Mouse (Mus musculus) olfactory bulb, adult 2 months (tissue): Measurements from ENCODE around the gene Mn1. TPM values are rescaled to one million over a fixed set of nuclear protein-coding genes. Genes with fewer than 3 reads are reported as not detected.

Source experiments
- H3K27ac ChIP-seq: fragments of 200-500 bp; 2 replicates; pipeline ENCODE4 v1.5.1; 2012; ENCODE audit warnings: low read depth, low read length; ENCODE audit not compliant: insufficient read depth
- H3K4me1 ChIP-seq: fragments of 200-500 bp; 2 replicates; pipeline ENCODE4 v1.6.1; 2012; ENCODE audit warnings: low read length; ENCODE audit not compliant: control insufficient read depth, insufficient read depth
- H3K4me3 ChIP-seq: fragments of 200-500 bp; 2 replicates; pipeline ENCODE4 v1.5.1; 2012; ENCODE audit warnings: mild to moderate bottlenecking, low read depth, low read length, moderate library complexity; ENCODE audit not compliant: insufficient read depth
- CTCF ChIP-seq: fragments of 200-500 bp; IDR thresholded peaks from 2 replicates; pipeline ENCODE4 v1.5.1; 2012; ENCODE audit warnings: low read depth, mild to moderate bottlenecking, low read length, moderate library complexity; ENCODE audit not compliant: insufficient read depth
- POLR2A ChIP-seq: fragments of 200-500 bp; IDR thresholded peaks from 2 replicates; pipeline ENCODE4 v1.6.1; 2012; ENCODE audit warnings: mild to moderate bottlenecking, low read depth, low read length, moderate library complexity; ENCODE audit not compliant: insufficient read depth
- WGBS: fragments of 180-500 bp; shearing (Covaris S2); methylation state at CpG from one replicate; pipeline ENCODE4 v1.1.7; 2018; 5-methylcytosine and 5-hydroxymethylcytosine counted together
- polyA plus RNA-seq: library from polyadenylated mRNA; stranded (reverse); fragments of >200 nt; gene quantifications from 2 replicates; pipeline ENCODE4 v1.2.4, GENCODE M21; 2012; ENCODE audit warnings: low replicate concordance; ENCODE audit not compliant: missing spikeins, insufficient read depth, insufficient read length

Mn1 gene
- polyA plus RNA-seq, 1 experiment, result not detected

DNA sequence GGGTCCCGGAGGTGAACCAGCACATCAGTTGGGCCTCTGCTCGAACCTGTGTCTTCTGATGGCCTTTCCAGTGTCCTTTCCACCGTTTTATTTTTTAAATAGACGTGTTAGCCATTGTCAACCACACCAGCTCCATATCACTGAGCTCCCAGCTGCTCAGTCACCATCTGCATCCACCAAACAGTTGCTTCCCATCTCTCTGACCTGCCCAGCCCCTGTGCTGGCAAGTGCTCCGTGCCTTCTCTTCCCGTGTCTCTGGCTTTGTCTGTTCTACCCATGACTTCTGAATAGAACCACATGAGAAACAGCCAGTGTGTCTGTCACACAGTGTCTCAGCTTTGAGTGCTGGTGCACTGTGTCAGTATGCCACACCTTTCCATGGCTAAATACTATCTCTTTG is 12.4 kb upstream of the Mn1 start:
- H3K4me1 ChIP-seq, result peaks cover 10% of the 10 kb centered on the region
- H3K27ac ChIP-seq, result no peak overlapping the region
- H3K4me3 ChIP-seq, result no peak overlapping the region
- 94% methylated on average over 6 of the region's 6 CpGs for WGBS
- TF ChIP-seq CTCF (no peak), POLR2A (no peak)

GRCm38 (mm10) chr5:111408470-111409105 is 8.6 kb upstream of the Mn1 start:
- H3K27ac ChIP-seq, result no peak overlapping the region
- H3K4me1 ChIP-seq, result peaks cover 10% of the 10 kb centered on the region
- no peak for TF ChIP-seq CTCF
- no peak for TF ChIP-seq POLR2A
- H3K4me3 ChIP-seq, result no peak overlapping the region
- WGBS, result 34% methylated on average over 14 of the region's 14 CpGs

DNA sequence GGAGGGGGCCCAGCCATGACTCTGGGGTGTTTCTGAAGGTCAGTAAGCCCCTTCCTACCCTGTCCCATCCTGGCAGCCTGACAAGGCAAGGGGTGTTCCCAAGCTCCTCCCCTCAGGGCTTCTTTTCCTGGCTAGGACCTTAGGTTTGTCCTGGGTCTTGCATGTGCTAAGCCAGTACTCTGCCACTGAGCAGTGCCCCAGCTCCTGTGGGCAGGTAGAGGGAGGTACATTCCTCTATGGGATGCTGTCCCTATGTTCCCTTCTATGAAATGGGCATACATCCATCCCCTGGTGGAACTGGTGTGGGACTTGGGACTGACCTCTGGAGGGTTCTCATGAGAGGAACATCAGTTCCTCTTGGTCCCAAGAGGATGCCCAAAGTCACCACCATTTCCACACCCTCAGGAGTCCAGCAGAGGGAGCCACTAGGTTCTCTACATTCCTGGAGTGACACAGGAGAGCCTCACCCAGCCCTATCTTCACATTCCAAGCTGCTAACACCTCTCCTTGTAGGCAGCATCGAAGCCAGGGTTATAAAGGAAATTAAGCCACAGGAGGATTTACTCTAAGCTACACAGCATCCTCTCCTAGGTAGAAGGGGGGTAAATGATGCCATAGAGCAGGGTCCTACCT is 7.6 kb upstream of the Mn1 start:
- 57% methylated on average over 1 of the region's 1 CpGs for WGBS
- TF ChIP-seq POLR2A (no peak), CTCF (0 out of 2 replicates have a peak, but pooled peaks have one; percentile 23)
- Histone ChIP-seq H3K27ac (no peak overlapping the region), H3K4me1 (peaks cover 10% of the 10 kb centered on the region), H3K4me3 (no peak overlapping the region)

DNA sequence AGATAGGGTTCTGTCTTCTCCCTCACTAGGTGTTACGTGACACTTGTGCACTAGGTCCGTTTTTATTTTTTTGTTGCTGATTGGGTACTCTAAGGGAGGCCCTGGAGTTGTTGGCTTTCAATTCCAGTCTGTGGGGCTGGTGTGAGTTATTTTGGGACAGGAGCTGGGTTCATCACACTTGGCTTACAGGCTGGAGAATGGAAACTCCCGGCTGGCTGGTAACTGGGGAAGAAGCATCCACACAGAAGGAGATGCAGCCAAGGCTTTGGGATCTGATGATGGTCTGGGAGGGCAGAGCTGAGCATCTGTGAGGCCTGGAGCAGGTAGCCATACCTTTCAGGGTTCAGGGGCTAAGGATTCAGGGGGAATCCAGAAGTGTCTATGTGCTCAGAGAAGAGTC is 6.5 kb upstream of the Mn1 start:
- WGBS, result 80% methylated on average over 3 of the region's 3 CpGs
- H3K27ac ChIP-seq, result no peak overlapping the region
- TF ChIP-seq POLR2A, result no peak
- no peak for TF ChIP-seq CTCF
- H3K4me1 ChIP-seq, result peaks cover 10% of the 10 kb centered on the region
- no peak overlapping the region for H3K4me3 ChIP-seq

DNA sequence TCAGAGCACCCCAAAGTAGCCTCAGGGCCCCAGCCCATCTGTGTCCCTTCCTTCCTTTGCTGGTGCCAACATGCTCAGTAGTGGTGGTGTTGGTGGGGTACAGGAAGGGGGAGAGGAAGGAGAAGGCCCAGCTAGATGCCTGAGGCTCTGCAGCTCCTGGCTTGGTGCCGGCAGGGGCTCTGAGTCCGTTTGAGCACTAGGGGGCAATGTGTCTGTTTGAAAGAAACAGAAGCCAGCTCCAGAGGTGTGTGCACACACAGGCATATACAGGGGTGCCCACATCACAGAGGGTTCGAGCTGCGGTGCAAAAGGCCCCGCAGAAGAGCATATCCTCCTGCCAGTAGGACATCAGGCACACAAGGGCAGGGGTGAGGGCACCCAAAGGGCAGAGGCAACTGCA is 3.0 kb upstream of the Mn1 start:
- no peak overlapping the region for H3K27ac ChIP-seq
- peaks cover 27% of the 10 kb centered on the region for H3K4me1 ChIP-seq
- WGBS, result 0% methylated on average over 5 of the region's 5 CpGs
- H3K4me3 ChIP-seq, result no peak overlapping the region
- TF ChIP-seq CTCF (peak; percentile 74), POLR2A (no peak)

DNA sequence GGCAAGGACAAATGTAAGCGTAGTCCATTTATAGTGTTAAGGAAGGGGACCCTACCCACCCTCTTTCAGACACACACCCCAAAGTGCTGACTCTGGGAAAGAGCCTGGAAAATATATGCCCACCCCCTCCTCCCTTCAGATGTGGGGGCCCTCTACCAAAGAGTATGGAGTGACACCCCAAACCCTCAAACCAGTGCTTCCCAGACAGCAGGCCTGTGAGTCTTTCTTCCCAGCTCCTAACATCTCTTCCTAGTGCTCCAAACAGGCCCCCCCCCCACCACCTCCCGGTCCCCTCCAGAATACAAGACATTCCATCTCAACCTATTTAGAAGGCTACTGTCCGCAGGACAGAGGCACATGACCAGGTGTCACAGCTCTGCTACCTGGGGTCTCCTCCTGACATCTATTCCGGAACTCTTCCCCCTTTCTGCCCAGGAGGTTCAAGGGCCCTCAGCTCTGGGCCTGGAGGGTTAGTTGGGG is 2.4 kb upstream of the Mn1 start:
- TF ChIP-seq CTCF (no peak), POLR2A (no peak)
- Histone ChIP-seq H3K4me3 (no peak overlapping the region), H3K4me1 (peaks cover 33% of the 10 kb centered on the region), H3K27ac (no peak overlapping the region)
- WGBS, result 76% methylated on average over 4 of the region's 4 CpGs

GRCm38 (mm10) chr5:111415575-111415974 is 1.6 kb upstream of the Mn1 start:
- WGBS, result 11% methylated on average over 14 of the region's 14 CpGs
- H3K4me1 ChIP-seq, result peaks cover 39% of the 10 kb centered on the region
- no peak overlapping the region for H3K4me3 ChIP-seq
- TF ChIP-seq POLR2A (no peak), CTCF (no peak)
- no peak overlapping the region for H3K27ac ChIP-seq

GRCm38 (mm10) chr5:111416048-111416447 is 1.1 kb upstream of the Mn1 start:
- Histone ChIP-seq H3K4me1 (peaks cover 39% of the 10 kb centered on the region), H3K27ac (no peak overlapping the region), H3K4me3 (no peak overlapping the region)
- WGBS, result 8% methylated on average over 13 of the region's 13 CpGs
- TF ChIP-seq CTCF (no peak), POLR2A (no peak)

- WGBS, result under 1% methylated on average over 105 of the region's 105 CpGs
- H3K27ac ChIP-seq, result no peak overlapping the region
- peak overlapping the region; percentile 71 for H3K4me3 ChIP-seq
- TF ChIP-seq POLR2A (no peak), CTCF (no peak)
- H3K4me1 ChIP-seq, result peaks cover 39% of the 10 kb centered on the region
Observed at GRCm38 (mm10) chr5:111417378-111418131, 393 bp downstream of the Mn1 start.
